Comparison of ENCODE assay signal across 30 mouse cellular contexts in the genomic region with DNA sequence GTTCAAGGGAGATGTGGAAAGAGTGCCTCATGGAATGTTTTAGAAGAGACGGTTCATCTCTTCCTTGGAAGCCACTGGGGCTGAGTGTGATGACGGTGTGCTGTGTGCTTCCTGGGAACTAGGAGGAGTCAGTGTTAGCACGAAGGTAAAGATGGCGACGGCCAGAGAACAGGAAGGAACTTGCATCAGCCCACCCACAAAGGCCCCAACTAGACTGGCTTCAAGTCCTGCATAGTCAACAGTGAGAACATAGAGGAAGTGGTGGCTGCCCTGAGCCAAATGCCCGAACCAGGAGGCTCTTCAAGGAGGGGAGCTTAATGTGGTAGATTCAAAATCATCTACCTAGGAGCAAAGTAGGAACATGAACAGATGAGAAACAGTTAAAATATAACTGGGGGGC. TPM values are rescaled to one million over a fixed set of nuclear protein-coding genes. Genes with fewer than 3 reads are reported as not detected.
DNase-seq lines count a peak whose midpoint lies in the region; ATAC-seq and TF ChIP-seq lines count a peak whose summit lies in the region.
"Had no signal": no experiment of that assay in that cellular context is flagged by ENCODE, and none has a peak within 500 bp of the region (broad histone marks: within the 10 kb centered on the region; RNA-seq: fewer than 3 reads in every experiment).

No protein-coding gene starts in this region.

- no peaks in the 10 kb centered on the region for H3K9me3 ChIP-seq in heart, embryonic 11.5 days (replicated peaks; ENCODE audit: control insufficient read depth, low read length)
- H3K9me3 ChIP-seq: embryonic facial prominence, embryonic 12.5 days; limb, embryonic 15.5 days; neural tube, embryonic 15.5 days had no signal

- H3K27ac ChIP-seq in heart, embryonic 11.5 days (ENCODE audit: low read depth, low read length) = no peak overlapping the region
- peak overlapping the region; percentile 32 for H3K27ac ChIP-seq in testis, adult 2 months (ENCODE audit: control insufficient read depth, insufficient read depth, low read depth, low read length)
- peak overlapping the region; percentile 97 for H3K27ac ChIP-seq in macrophage
- H3K27ac ChIP-seq: embryonic facial prominence, embryonic 12.5 days; hindbrain, postnatal 0 days; limb, embryonic 15.5 days; midbrain, embryonic 10.5 days; neural tube, embryonic 15.5 days; stomach, postnatal 0 days had no signal

- WGBS in heart, embryonic 11.5 days (ENCODE audit: insufficient replicate concordance) = 64% methylated on average over 6 of the region's 6 CpGs
- WGBS in macrophage (ENCODE audit: missing documents) = 2% methylated on average over 6 of the region's 6 CpGs

- no peak for TF ChIP-seq POLR2A in testis, adult 2 months (IDR thresholded peaks at IDR 0.05; ENCODE audit: control insufficient read depth, low read depth, low read length)

- no peaks in the 10 kb centered on the region for H3K36me3 ChIP-seq in heart, embryonic 11.5 days (ENCODE audit: control insufficient read depth, insufficient read depth, low read length)
- H3K36me3 ChIP-seq in testis, adult 2 months (ENCODE audit: control insufficient read depth, insufficient read depth, low read length) = no peaks in the 10 kb centered on the region
- no peaks in the 10 kb centered on the region for H3K36me3 ChIP-seq in macrophage (ENCODE audit: inconsistent target)
- H3K36me3 ChIP-seq: embryonic facial prominence, embryonic 12.5 days; heart, embryonic 12.5 days; limb, embryonic 15.5 days; midbrain, embryonic 10.5 days; neural tube, embryonic 15.5 days had no signal

- no peaks in the 10 kb centered on the region for H3K27me3 ChIP-seq in heart, embryonic 11.5 days (ENCODE audit: control insufficient read depth, insufficient read depth, low read length)
- no peaks in the 10 kb centered on the region for H3K27me3 ChIP-seq in testis, adult 2 months (ENCODE audit: control insufficient read depth, insufficient read depth, low read length)
- H3K27me3 ChIP-seq: embryonic facial prominence, embryonic 12.5 days; heart, embryonic 12.5 days had no signal

- ATAC-seq in heart, embryonic 11.5 days (replicated peaks; ENCODE audit: insufficient number of reproducible peaks, low FRiP score, low TSS enrichment) = no peak
- ATAC-seq: hindbrain, postnatal 0 days; intestine, embryonic 16.5 days had no signal

- no peak overlapping the region for H3K9ac ChIP-seq in heart, embryonic 11.5 days (ENCODE audit: low read depth, low read length)
- H3K9ac ChIP-seq: embryonic facial prominence, embryonic 12.5 days; heart, embryonic 12.5 days; limb, embryonic 15.5 days; neural tube, embryonic 15.5 days had no signal

- no peak for TF ChIP-seq CTCF in testis, adult 2 months (IDR thresholded peaks at IDR 0.05; ENCODE audit: control insufficient read depth, insufficient read depth, insufficient replicate concordance, low read depth, low read length)

- H3K79me2 ChIP-seq in macrophage (ENCODE audit: inconsistent target) = no peaks in the 10 kb centered on the region

- peaks cover 6% of the 10 kb centered on the region; the same call in 1 of the 2 replicates for H3K4me1 ChIP-seq in heart, embryonic 11.5 days (ENCODE audit: control insufficient read depth, insufficient read depth, low read length)
- H3K4me1 ChIP-seq in testis, adult 2 months (ENCODE audit: control insufficient read depth, insufficient read depth, low read length) = no peaks in the 10 kb centered on the region
- H3K4me1 ChIP-seq: embryonic facial prominence, embryonic 12.5 days; limb, embryonic 15.5 days; midbrain, embryonic 10.5 days; neural tube, embryonic 15.5 days had no signal

- H3K4me2 ChIP-seq in heart, embryonic 11.5 days = no peak overlapping the region
- H3K4me2 ChIP-seq: embryonic facial prominence, embryonic 12.5 days; heart, embryonic 12.5 days; limb, embryonic 15.5 days; neural tube, embryonic 15.5 days had no signal

- no peak overlapping the region for H3K4me3 ChIP-seq in heart, embryonic 11.5 days (ENCODE audit: low read depth, low read length)
- H3K4me3 ChIP-seq in testis, adult 2 months (ENCODE audit: control insufficient read depth, low read depth, low read length) = no peak overlapping the region
- no peak overlapping the region for H3K4me3 ChIP-seq in macrophage (ENCODE audit: inconsistent target)
- H3K4me3 ChIP-seq: embryonic facial prominence, embryonic 12.5 days; heart, embryonic 12.5 days; limb, embryonic 15.5 days; midbrain, embryonic 10.5 days; neural tube, embryonic 15.5 days had no signal

- peak; percentile 91 for DNase-seq in heart, adult 11 months
- no peak for DNase-seq in testis, postnatal 14 days (ENCODE audit: low spot score)
- DNase-seq in urinary bladder, postnatal 25 days (ENCODE audit: low spot score) = no peak
- no peak for DNase-seq in ovary, postnatal 10 days (ENCODE audit: low spot score)
- DNase-seq in frontal cortex, postnatal 14 days (ENCODE audit: low spot score in 2 of 2) = no peak
- DNase-seq: adrenal gland, postnatal 14 days; cerebellum, adult 11-12 months; cerebellum, postnatal 10 days; heart, postnatal 10 days; kidney, adult 9 months; kidney, postnatal 25 days had no signal

RNA-seq across cellular contexts. Expression of gene Cd300lb, which starts 17.1 kb away (rescaled TPM):
- 1.7 and 2.4 TPM in 2 replicates for polyA plus RNA-seq in heart, embryonic 11.5 days (2014; fragmentation: Nextera tagmentation; extraction: Ambion mirVana)
- 0.05 TPM in 1 of 2 replicates, not detected in the other for polyA plus RNA-seq in testis, adult 2 months (2012; rRNA removed)
- total RNA-seq in macrophage (2018; cell fraction: chromatin; rRNA removed) = 100 to 1,000 TPM in 4 of 26 experiments, 10 to 100 TPM in 13, 1 to 10 TPM in 9; 4.1 to 168 (median 19.4) TPM
- 100 to 1,000 TPM in 8 of 26 experiments, 10 to 100 TPM in 18; 13.6 to 187 (median 44.7) TPM for total RNA-seq in macrophage (2018; cell fraction: cytosol; rRNA removed)
- 100 to 1,000 TPM in 4 of 26 experiments, 10 to 100 TPM in 22; 12.3 to 213 (median 39.7) TPM for total RNA-seq in macrophage (2018; cell fraction: nucleus; rRNA removed)
- polyA plus RNA-seq in macrophage (2018) = 149 to 198 TPM (median 167 TPM) in 3 replicates
- total RNA-seq: left cerebral cortex, adult 18-20 months; left cerebral cortex, postnatal 36 days had no signal
- polyA plus RNA-seq: midbrain, embryonic 10.5 days had no signal

RNA-seq across cellular contexts. Expression of gene Cd300a, which starts 27.3 kb away (rescaled TPM):
- 0.84 and 1.4 TPM in 2 replicates for polyA plus RNA-seq in heart, embryonic 11.5 days (2014; fragmentation: Nextera tagmentation; extraction: Ambion mirVana)
- 0.06 and 0.17 TPM in 2 replicates for polyA plus RNA-seq in testis, adult 2 months (2012; rRNA removed)
- 100 to 1,000 TPM in 7 of 26 experiments, 10 to 100 TPM in 17, 1 to 10 TPM in 2; 8.5 to 217 (median 67.0) TPM for total RNA-seq in macrophage (2018; cell fraction: chromatin; rRNA removed)
- total RNA-seq in macrophage (2018; cell fraction: cytosol; rRNA removed) = 100 to 1,000 TPM in 13 of 26 experiments, 10 to 100 TPM in 13; 51.2 to 210 (median 105) TPM
- total RNA-seq in macrophage (2018; cell fraction: nucleus; rRNA removed) = 100 to 1,000 TPM in 14 of 26 experiments, 10 to 100 TPM in 12; 31.5 to 304 (median 108) TPM
- polyA plus RNA-seq in macrophage (2018) = 86.9 to 197 TPM (median 152 TPM) in 3 replicates

RNA-seq across cellular contexts. Expression of gene Cd300c, which starts 51.8 kb away (rescaled TPM):
- polyA plus RNA-seq in heart, embryonic 11.5 days (2014; fragmentation: Nextera tagmentation; extraction: Ambion mirVana) = not detected in 2 replicates
- polyA plus RNA-seq in testis, adult 2 months (2012; rRNA removed) = not detected in 2 replicates
- total RNA-seq in macrophage (2018; cell fraction: chromatin; rRNA removed) = 1 to 10 TPM in 6 of 26 experiments, not detected in 20; 1.5 to 2.5 (median 2.0) TPM
- 1 to 10 TPM in 3 of 26 experiments, under 1 TPM in 18, not detected in 5; 0.20 to 1.3 (median 0.56) TPM for total RNA-seq in macrophage (2018; cell fraction: cytosol; rRNA removed)
- total RNA-seq in macrophage (2018; cell fraction: nucleus; rRNA removed) = 1 to 10 TPM in 14 of 26 experiments, not detected in 12; 1.1 to 2.9 (median 1.7) TPM
- 0.56 TPM in 1 of 3 replicates, not detected in the others for polyA plus RNA-seq in macrophage (2018)
- total RNA-seq: adrenal gland, postnatal 14 days; gastrocnemius, adult 18-20 months; gastrocnemius, postnatal 4 days; heart, postnatal 10 days; hindbrain, postnatal 0 days; layer of hippocampus, adult 8-10 months; left cerebral cortex, adult 18-20 months; left cerebral cortex, postnatal 36 days; midbrain, postnatal 0 days had no signal
- polyA plus RNA-seq: embryonic facial prominence, embryonic 12.5 days; forebrain, embryonic 11.5 days; heart, embryonic 12.5 days; hindbrain, embryonic 11.5 days; hindbrain, postnatal 0 days; intestine, embryonic 16.5 days; limb, embryonic 15.5 days; midbrain, embryonic 10.5 days; midbrain, postnatal 0 days; neural tube, embryonic 15.5 days; stomach, postnatal 0 days had no signal

Comparison
In these comparisons a context has a peak if more than half of its experiments do, and no peak if none do; other contexts are left out.
1. RNA of gene Cd300lb, which starts 17.1 kb away (polyA plus RNA-seq): 149 to 198 TPM in macrophage; 1.7 to 2.4 TPM in heart, embryonic 11.5 days and 0.05 TPM in testis, adult 2 months; every median in the first group is over 10 times any median in the second.
2. RNA of gene Cd300a, which starts 27.3 kb away (polyA plus RNA-seq): 86.9 to 197 TPM in macrophage; 0.84 to 1.4 TPM in heart, embryonic 11.5 days and 0.06 to 0.17 TPM in testis, adult 2 months; every median in the first group is over 10 times any median in the second.